Mouse (Mus musculus): ENCODE data around the gene Necab2. TPM values are rescaled to one million over a fixed set of nuclear protein-coding genes. Genes with fewer than 3 reads are reported as not detected.

The Necab2 gene
- polyA plus RNA-seq, 1 experiment from 2014 or later: not detected

DNA sequence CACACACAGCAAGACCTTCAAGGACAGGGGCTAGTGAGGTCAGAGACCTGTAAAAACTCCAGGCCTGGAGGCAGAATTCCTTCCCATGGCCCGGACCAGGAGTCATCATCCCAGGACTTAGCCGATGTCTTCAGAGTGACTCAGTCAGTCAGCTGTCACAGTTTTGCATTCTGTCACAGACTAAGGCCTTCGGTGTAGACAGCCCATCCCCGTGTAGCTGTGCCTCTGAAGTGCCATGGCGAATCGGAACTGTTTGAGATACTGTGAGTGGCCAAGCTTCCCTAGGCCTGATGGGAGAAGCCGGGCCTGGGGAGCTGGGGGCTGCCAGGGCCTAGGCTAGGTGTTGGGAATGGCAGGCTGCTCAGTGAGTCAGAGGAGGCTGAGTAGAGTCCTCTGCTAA lies 15.8 kb upstream of the Necab2 start:
- Histone ChIP-seq H3K4me1 (ENCODE audit: insufficient read depth) (peaks cover 68% of the 10 kb centered on the region), H3K9ac (replicated peaks) (peak overlapping the region; percentile 26; the same call in 1 of the 2 replicates), H3K4me3 (ENCODE audit: low read depth, low read length) (no peak overlapping the region), H3K27me3 (ENCODE audit: insufficient read depth, low read length) (no peaks in the 10 kb centered on the region), H3K4me2 (ENCODE audit: low read depth, low read length) (no peak overlapping the region), H3K36me3 (replicated peaks; ENCODE audit: insufficient read depth, low read length) (no peaks in the 10 kb centered on the region), H3K9me3 (ENCODE audit: low read length) (no peaks in the 10 kb centered on the region), H3K27ac (ENCODE audit: low read depth) (peak overlapping the region; percentile 95)
- ATAC-seq (no peak), DNase-seq (no peak)
- 68% methylated on average over 7 of the region's 7 CpGs for WGBS (ENCODE audit: insufficient replicate concordance)
- no peak for TF ChIP-seq EP300 (IDR thresholded peaks at IDR 0.05; ENCODE audit: low read depth)
- TF ChIP-seq CTCF (IDR thresholded peaks at IDR 0.05; ENCODE audit: low read depth): no peak

DNA sequence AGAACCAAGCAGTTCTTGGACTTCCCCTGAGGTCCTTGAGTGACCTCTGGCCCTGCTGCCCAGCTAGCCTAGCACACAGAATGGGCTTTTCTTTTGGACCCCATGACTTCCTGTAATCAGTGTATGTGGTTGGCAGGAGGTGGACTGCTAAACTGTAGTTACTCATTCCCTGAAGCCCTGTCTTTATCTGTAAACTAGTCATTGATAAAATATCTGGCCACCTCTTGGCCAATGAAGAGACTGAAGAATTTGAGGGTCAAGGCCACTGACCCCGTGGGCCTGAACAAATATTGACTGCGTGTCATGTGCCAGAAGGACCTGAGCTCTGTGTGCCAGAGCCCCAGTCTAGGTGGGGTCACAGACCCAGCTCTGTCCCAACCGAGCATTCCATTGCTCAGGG lies 14.1 kb upstream of the Necab2 start:
- Histone ChIP-seq H3K36me3 (replicated peaks; ENCODE audit: insufficient read depth, low read length) (no peaks in the 10 kb centered on the region), H3K27me3 (ENCODE audit: insufficient read depth, low read length) (no peaks in the 10 kb centered on the region), H3K4me3 (ENCODE audit: low read depth, low read length) (no peak overlapping the region), H3K4me1 (ENCODE audit: insufficient read depth) (peaks cover 59% of the 10 kb centered on the region), H3K9me3 (ENCODE audit: low read length) (no peaks in the 10 kb centered on the region), H3K27ac (ENCODE audit: low read depth) (peak overlapping the region; percentile 95), H3K9ac (replicated peaks) (no peak overlapping the region; the same call in 1 of the 2 replicates), H3K4me2 (ENCODE audit: low read depth, low read length) (0 out of 2 replicates have a peak overlapping the region, but pooled peaks have one; percentile 33)
- WGBS (ENCODE audit: insufficient replicate concordance): 61% methylated on average over 3 of the region's 3 CpGs
- DNase-seq: peak; percentile 79
- ATAC-seq: peak; percentile 75
- TF ChIP-seq CTCF (IDR thresholded peaks at IDR 0.05; ENCODE audit: low read depth) (no peak), EP300 (IDR thresholded peaks at IDR 0.05; ENCODE audit: low read depth) (peak; percentile 82)

GRCm38 (mm10) chr8:119433582-119434174 lies 12.8 kb upstream of the Necab2 start, which contains the start of gene Osgin1:
Gene Osgin1 (plus strand): TSS chr8:119434124.
- Histone ChIP-seq H3K9ac (replicated peaks) (peak within 1 kb of the TSS; percentile 30), H3K4me2 (ENCODE audit: low read depth, low read length) (no peak within 1 kb of the TSS), H3K9me3 (ENCODE audit: low read length) (no peaks in the 10 kb centered on the region), H3K4me3 (ENCODE audit: low read depth, low read length) (no peak within 1 kb of the TSS), H3K27ac (ENCODE audit: low read depth) (peak within 1 kb of the TSS; percentile 87), H3K36me3 (replicated peaks; ENCODE audit: insufficient read depth, low read length) (no peaks in the 10 kb centered on the region), H3K27me3 (ENCODE audit: insufficient read depth, low read length) (no peaks in the 10 kb centered on the region), H3K4me1 (ENCODE audit: insufficient read depth) (peaks cover 47% of the 10 kb centered on the region)
- WGBS (ENCODE audit: insufficient replicate concordance): 72% methylated on average over 13 of the region's 13 CpGs
- ATAC-seq: no peak
- TF ChIP-seq EP300 (IDR thresholded peaks at IDR 0.05; ENCODE audit: low read depth) (no peak), CTCF (IDR thresholded peaks at IDR 0.05; ENCODE audit: low read depth) (no peak)
- DNase-seq: no peak

- H3K4me1 ChIP-seq (ENCODE audit: insufficient read depth): peaks cover 43% of the 10 kb centered on the region
- no peaks in the 10 kb centered on the region for H3K36me3 ChIP-seq (replicated peaks; ENCODE audit: insufficient read depth, low read length)
- peak overlapping the region; percentile 75 for H3K27ac ChIP-seq (ENCODE audit: low read depth)
- TF ChIP-seq EP300 (IDR thresholded peaks at IDR 0.05; ENCODE audit: low read depth) (no peak), CTCF (IDR thresholded peaks at IDR 0.05; ENCODE audit: low read depth) (no peak)
- H3K4me2 ChIP-seq (ENCODE audit: low read depth, low read length): no peak overlapping the region
- ATAC-seq: no peak
- no peaks in the 10 kb centered on the region for H3K27me3 ChIP-seq (ENCODE audit: insufficient read depth, low read length)
- H3K9ac ChIP-seq (replicated peaks): 0 out of 2 replicates have a peak overlapping the region, but pooled peaks have one; percentile 7
- DNase-seq: no peak
- WGBS (ENCODE audit: insufficient replicate concordance): 65% methylated on average over 6 of the region's 6 CpGs
- no peaks in the 10 kb centered on the region for H3K9me3 ChIP-seq (ENCODE audit: low read length)
- H3K4me3 ChIP-seq (ENCODE audit: low read depth, low read length): no peak overlapping the region
Observed at GRCm38 (mm10) chr8:119434569-119434968, 11.9 kb upstream of the Necab2 start.

GRCm38 (mm10) chr8:119435527-119435926 lies 11.0 kb upstream of the Necab2 start:
- ATAC-seq: no peak
- no peak overlapping the region for H3K4me3 ChIP-seq (ENCODE audit: low read depth, low read length)
- TF ChIP-seq CTCF (IDR thresholded peaks at IDR 0.05; ENCODE audit: low read depth) (no peak), EP300 (IDR thresholded peaks at IDR 0.05; ENCODE audit: low read depth) (no peak)
- H3K27ac ChIP-seq (ENCODE audit: low read depth): peak overlapping the region; percentile 75; the same call in 1 of the 2 replicates
- DNase-seq: no peak
- H3K9me3 ChIP-seq (ENCODE audit: low read length): no peaks in the 10 kb centered on the region
- H3K36me3 ChIP-seq (replicated peaks; ENCODE audit: insufficient read depth, low read length): no peaks in the 10 kb centered on the region
- 77% methylated on average over 7 of the region's 7 CpGs for WGBS (ENCODE audit: insufficient replicate concordance)
- no peak overlapping the region for H3K9ac ChIP-seq (replicated peaks)
- no peak overlapping the region for H3K4me2 ChIP-seq (ENCODE audit: low read depth, low read length)
- peaks cover 41% of the 10 kb centered on the region for H3K4me1 ChIP-seq (ENCODE audit: insufficient read depth)
- H3K27me3 ChIP-seq (ENCODE audit: insufficient read depth, low read length): no peaks in the 10 kb centered on the region

DNA sequence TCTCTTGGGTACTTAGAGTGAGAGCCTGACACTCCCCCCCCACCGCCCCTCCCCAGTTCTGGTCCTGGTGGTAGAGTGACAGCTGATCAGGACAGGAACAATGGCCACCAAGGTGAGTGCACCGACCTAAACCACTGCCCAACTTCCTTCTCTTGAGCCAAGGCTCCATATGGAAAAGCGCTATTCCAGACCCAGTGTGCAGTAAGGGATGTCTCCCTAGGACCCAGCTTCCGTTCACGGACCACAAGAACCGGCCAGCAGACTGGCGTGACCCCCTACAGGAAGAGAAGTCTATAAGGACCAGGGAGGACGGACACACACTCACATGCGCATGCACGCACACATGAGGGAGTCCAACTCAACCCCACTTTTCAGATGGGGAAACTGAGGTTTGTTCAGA lies 10.2 kb upstream of the Necab2 start:
- 59% methylated on average over 10 of the region's 10 CpGs for WGBS (ENCODE audit: insufficient replicate concordance)
- Histone ChIP-seq H3K27ac (ENCODE audit: low read depth) (peak overlapping the region; percentile 94), H3K36me3 (replicated peaks; ENCODE audit: insufficient read depth, low read length) (peaks cover 5% of the 10 kb centered on the region), H3K27me3 (ENCODE audit: insufficient read depth, low read length) (no peaks in the 10 kb centered on the region), H3K4me3 (ENCODE audit: low read depth, low read length) (peak overlapping the region; percentile 56), H3K4me1 (ENCODE audit: insufficient read depth) (peaks cover 40% of the 10 kb centered on the region), H3K9me3 (ENCODE audit: low read length) (no peaks in the 10 kb centered on the region), H3K4me2 (ENCODE audit: low read depth, low read length) (peak overlapping the region; percentile 71), H3K9ac (replicated peaks) (peak overlapping the region; percentile 78)
- DNase-seq (no peak), ATAC-seq (no peak)
- TF ChIP-seq EP300 (IDR thresholded peaks at IDR 0.05; ENCODE audit: low read depth): no peak
- TF ChIP-seq CTCF (IDR thresholded peaks at IDR 0.05; ENCODE audit: low read depth): no peak

Data from liver, postnatal 0 days (tissue).